8 mouse cellular contexts compared by ENCODE assay signal in the genomic region with DNA sequence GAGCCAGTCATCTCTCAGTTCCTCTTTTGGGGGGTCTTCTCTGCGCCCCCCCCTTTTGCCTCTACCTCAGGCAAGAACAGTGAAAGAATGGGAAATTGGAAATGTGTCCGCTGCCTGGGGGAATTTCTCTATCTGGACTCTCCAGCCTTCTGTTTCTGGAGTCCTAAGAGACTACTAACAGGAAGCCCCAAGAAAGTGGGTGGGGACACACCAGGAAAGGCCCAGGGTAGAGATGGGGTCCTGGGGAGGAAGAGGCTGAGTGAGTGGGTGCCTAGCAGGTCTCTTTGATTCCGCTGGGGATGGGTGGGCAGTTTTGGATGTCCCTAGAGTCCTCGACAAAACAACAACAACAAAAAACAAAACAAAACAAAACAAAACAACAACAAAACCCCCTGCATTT. TPM values are rescaled to one million over a fixed set of nuclear protein-coding genes. Genes with fewer than 3 reads are reported as not detected.
DNase-seq lines count a peak whose midpoint lies in the region; ATAC-seq lines count a peak whose summit lies in the region.

No protein-coding gene starts in this region.

- H3K4me1 ChIP-seq in lung, embryonic 15.5 days = peaks cover 31% of the 10 kb centered on the region
- peaks cover 23% of the 10 kb centered on the region for H3K4me1 ChIP-seq in forebrain, embryonic 15.5 days
- peaks cover 22% of the 10 kb centered on the region for H3K4me1 ChIP-seq in limb, embryonic 13.5 days
- H3K4me1 ChIP-seq in stomach, embryonic 16.5 days (ENCODE audit: control insufficient read depth, insufficient read depth, low read length) = peaks cover 10% of the 10 kb centered on the region; the same call in 1 of the 2 replicates

- no peaks in the 10 kb centered on the region for H3K27me3 ChIP-seq in lung, embryonic 15.5 days
- no peaks in the 10 kb centered on the region for H3K27me3 ChIP-seq in forebrain, embryonic 15.5 days
- H3K27me3 ChIP-seq in limb, embryonic 13.5 days = no peaks in the 10 kb centered on the region
- no peaks in the 10 kb centered on the region for H3K27me3 ChIP-seq in stomach, embryonic 16.5 days (ENCODE audit: control insufficient read depth, insufficient read depth, low read length)

- no peak for ATAC-seq in lung, embryonic 15.5 days (ENCODE audit: borderline replicate concordance, extremely low read depth, low FRiP score, low TSS enrichment)
- peak; percentile 2; the same call in 1 of the 2 replicates for ATAC-seq in forebrain, embryonic 15.5 days (replicated peaks)
- peak; percentile 12; the same call in 1 of the 2 replicates for ATAC-seq in limb, embryonic 13.5 days (ENCODE audit: low FRiP score, low read depth)
- ATAC-seq in stomach, embryonic 16.5 days (ENCODE audit: insufficient read depth, low FRiP score) = no peak

- 42% methylated on average over 4 of the region's 4 CpGs for WGBS in lung, embryonic 15.5 days
- WGBS in forebrain, embryonic 15.5 days = 44% methylated on average over 4 of the region's 4 CpGs
- WGBS in limb, embryonic 13.5 days = 44% methylated on average over 4 of the region's 4 CpGs
- WGBS in stomach, embryonic 16.5 days = 44% methylated on average over 4 of the region's 4 CpGs

- peak overlapping the region; percentile 53 for H3K4me3 ChIP-seq in lung, embryonic 15.5 days
- peak overlapping the region; percentile 86 for H3K4me3 ChIP-seq in forebrain, embryonic 15.5 days
- peak overlapping the region; percentile 71 for H3K4me3 ChIP-seq in limb, embryonic 13.5 days
- H3K4me3 ChIP-seq in stomach, embryonic 16.5 days (replicated peaks; ENCODE audit: low read length) = peak overlapping the region; percentile 55

- no peak for DNase-seq in lung, postnatal 36 days
- DNase-seq in retina, embryonic 14.5 days (ENCODE audit: low spot score) = no peak
- DNase-seq in right cerebral cortex, postnatal 10 days (ENCODE audit: low spot score in 2 of 2) = no peak
- DNase-seq in spleen, postnatal 14 days (ENCODE audit: low spot score in 2 of 2) = no peak

- no peaks in the 10 kb centered on the region for H3K36me3 ChIP-seq in lung, embryonic 15.5 days
- H3K36me3 ChIP-seq in forebrain, embryonic 15.5 days = no peaks in the 10 kb centered on the region
- H3K36me3 ChIP-seq in limb, embryonic 13.5 days = peaks cover 9% of the 10 kb centered on the region
- no peaks in the 10 kb centered on the region for H3K36me3 ChIP-seq in stomach, embryonic 16.5 days (ENCODE audit: control insufficient read depth, insufficient read depth, low read length)

- H3K9ac ChIP-seq in lung, embryonic 15.5 days = peak overlapping the region; percentile 58; the same call in 1 of the 2 replicates
- H3K9ac ChIP-seq in forebrain, embryonic 15.5 days (replicated peaks) = peak overlapping the region; percentile 70
- H3K9ac ChIP-seq in limb, embryonic 13.5 days = peak overlapping the region; percentile 77; the same call in 1 of the 2 replicates
- peak overlapping the region; percentile 67 for H3K9ac ChIP-seq in stomach, embryonic 16.5 days (ENCODE audit: low read length)

- peak overlapping the region; percentile 90 for H3K4me2 ChIP-seq in lung, embryonic 15.5 days
- peak overlapping the region; percentile 71 for H3K4me2 ChIP-seq in forebrain, embryonic 15.5 days (replicated peaks)
- H3K4me2 ChIP-seq in limb, embryonic 13.5 days (replicated peaks) = peak overlapping the region; percentile 78
- peak overlapping the region; percentile 59 for H3K4me2 ChIP-seq in stomach, embryonic 16.5 days (ENCODE audit: low read depth, low read length)

- no peaks in the 10 kb centered on the region for H3K9me3 ChIP-seq in lung, embryonic 15.5 days
- H3K9me3 ChIP-seq in forebrain, embryonic 15.5 days = no peaks in the 10 kb centered on the region
- H3K9me3 ChIP-seq in limb, embryonic 13.5 days = no peaks in the 10 kb centered on the region
- no peaks in the 10 kb centered on the region for H3K9me3 ChIP-seq in stomach, embryonic 16.5 days (replicated peaks; ENCODE audit: control insufficient read depth, low read length)

- no peak overlapping the region for H3K27ac ChIP-seq in lung, embryonic 15.5 days
- no peak overlapping the region for H3K27ac ChIP-seq in forebrain, embryonic 15.5 days (replicated peaks)
- H3K27ac ChIP-seq in limb, embryonic 13.5 days = no peak overlapping the region
- H3K27ac ChIP-seq in stomach, embryonic 16.5 days (ENCODE audit: low read length) = no peak overlapping the region

RNA-seq across cellular contexts. Expression of a gene that starts 0.6 kb away (rescaled TPM):
- 8.6 and 10.4 TPM in 2 replicates for polyA plus RNA-seq in lung, embryonic 15.5 days (2015; fragmentation: Nextera tagmentation; extraction: Ambion mirVana)
- 10.2 and 10.3 TPM in 2 replicates for polyA plus RNA-seq in forebrain, embryonic 15.5 days (2015; fragmentation: Nextera tagmentation; extraction: Ambion mirVana)
- 9.2 and 10.9 TPM in 2 replicates for polyA plus RNA-seq in limb, embryonic 13.5 days (2015; fragmentation: Nextera tagmentation; extraction: Ambion mirVana)
- polyA plus RNA-seq in stomach, embryonic 16.5 days (2015; fragmentation: Nextera tagmentation; extraction: Ambion mirVana) = 9.2 and 10.4 TPM in 2 replicates

RNA-seq across cellular contexts. Expression of a gene that starts 16.9 kb away (rescaled TPM):
- 16.4 and 17.5 TPM in 2 replicates for polyA plus RNA-seq in lung, embryonic 15.5 days (2015; fragmentation: Nextera tagmentation; extraction: Ambion mirVana)
- polyA plus RNA-seq in forebrain, embryonic 15.5 days (2015; fragmentation: Nextera tagmentation; extraction: Ambion mirVana) = 239 and 253 TPM in 2 replicates
- 16.3 and 17.5 TPM in 2 replicates for polyA plus RNA-seq in limb, embryonic 13.5 days (2015; fragmentation: Nextera tagmentation; extraction: Ambion mirVana)
- polyA plus RNA-seq in stomach, embryonic 16.5 days (2015; fragmentation: Nextera tagmentation; extraction: Ambion mirVana) = 20.5 and 21.9 TPM in 2 replicates

RNA-seq across cellular contexts. Expression of a gene that starts 26.2 kb away (rescaled TPM):
- 4.8 and 5.6 TPM in 2 replicates for polyA plus RNA-seq in lung, embryonic 15.5 days (2015; fragmentation: Nextera tagmentation; extraction: Ambion mirVana)
- 3.9 and 4.4 TPM in 2 replicates for polyA plus RNA-seq in forebrain, embryonic 15.5 days (2015; fragmentation: Nextera tagmentation; extraction: Ambion mirVana)
- polyA plus RNA-seq in limb, embryonic 13.5 days (2015; fragmentation: Nextera tagmentation; extraction: Ambion mirVana) = 1.1 TPM in 2 replicates
- polyA plus RNA-seq in stomach, embryonic 16.5 days (2015; fragmentation: Nextera tagmentation; extraction: Ambion mirVana) = 6.3 and 6.6 TPM in 2 replicates

RNA-seq across cellular contexts. Expression of a gene that starts 44.8 kb away (rescaled TPM):
- 8.7 and 9.5 TPM in 2 replicates for polyA plus RNA-seq in lung, embryonic 15.5 days (2015; fragmentation: Nextera tagmentation; extraction: Ambion mirVana)
- polyA plus RNA-seq in forebrain, embryonic 15.5 days (2015; fragmentation: Nextera tagmentation; extraction: Ambion mirVana) = 27.6 and 29.1 TPM in 2 replicates
- 5.5 and 6.5 TPM in 2 replicates for polyA plus RNA-seq in limb, embryonic 13.5 days (2015; fragmentation: Nextera tagmentation; extraction: Ambion mirVana)
- polyA plus RNA-seq in stomach, embryonic 16.5 days (2015; fragmentation: Nextera tagmentation; extraction: Ambion mirVana) = 6.5 and 7.4 TPM in 2 replicates

RNA-seq across cellular contexts. Expression of a gene that starts 45.1 kb away (rescaled TPM):
- polyA plus RNA-seq in lung, embryonic 15.5 days (2015; fragmentation: Nextera tagmentation; extraction: Ambion mirVana) = not detected in 2 replicates
- polyA plus RNA-seq in forebrain, embryonic 15.5 days (2015; fragmentation: Nextera tagmentation; extraction: Ambion mirVana) = 0.28 TPM in 1 of 2 replicates, not detected in the other
- polyA plus RNA-seq in limb, embryonic 13.5 days (2015; fragmentation: Nextera tagmentation; extraction: Ambion mirVana) = not detected in 2 replicates
- polyA plus RNA-seq in stomach, embryonic 16.5 days (2015; fragmentation: Nextera tagmentation; extraction: Ambion mirVana) = 0.17 TPM in 1 of 2 replicates, not detected in the other

Comparison
In these comparisons a context has a peak if more than half of its experiments do, and no peak if none do; other contexts are left out.
1. ATAC-seq: peak in forebrain, embryonic 15.5 days (single experiment) and limb, embryonic 13.5 days (single experiment); none in lung, embryonic 15.5 days (single experiment) and stomach, embryonic 16.5 days (single experiment).
2. RNA of a gene that starts 16.9 kb away (polyA plus RNA-seq): 239 to 253 TPM in forebrain, embryonic 15.5 days; 20.5 to 21.9 TPM in stomach, embryonic 16.5 days, 16.4 to 17.5 TPM in lung, embryonic 15.5 days and 16.3 to 17.5 TPM in limb, embryonic 13.5 days; every median in the first group is over 10 times any median in the second.
3. Peak in every context shown above with its lines, with median percentiles within 50 percentile points of each other: H3K4me2 ChIP-seq, H3K4me3 ChIP-seq and H3K9ac ChIP-seq.